Mouse (Mus musculus) A20 (cell line): ENCODE measurements at regions not wholly inside any gene's neighbourhood (a gene's known extent, or its start where the extent isn't known, plus 50 kb on each side); places are given as distances from the start of the nearest gene placed in this dataset.

Source experiments
- DNase-seq: peaks from one replicate; pipeline ENCODE4 v3.0.0-alpha.2; 2011; ENCODE audit warnings: low read depth, low spot score

DNA sequence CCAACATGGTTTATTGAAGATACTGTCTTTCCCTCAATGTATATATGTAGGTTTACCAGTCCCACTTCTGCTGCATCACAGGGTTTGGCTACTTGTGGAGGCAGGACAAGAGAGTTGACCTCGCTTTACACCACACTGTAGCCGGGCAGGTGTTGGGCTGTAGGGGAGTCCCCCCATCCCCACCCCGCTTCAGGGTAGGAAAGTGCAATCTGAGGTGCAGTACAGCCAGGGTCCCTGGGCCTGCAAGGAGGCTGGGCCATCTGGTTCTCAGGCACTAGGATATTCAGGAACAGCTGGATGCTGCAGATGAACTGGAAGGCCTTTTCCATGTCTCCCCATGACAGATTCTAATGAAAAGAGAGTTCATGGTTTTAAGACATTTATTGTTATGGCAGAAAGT lies 142.0 kb downstream of the Sis start:
- no peak for DNase-seq

DNA sequence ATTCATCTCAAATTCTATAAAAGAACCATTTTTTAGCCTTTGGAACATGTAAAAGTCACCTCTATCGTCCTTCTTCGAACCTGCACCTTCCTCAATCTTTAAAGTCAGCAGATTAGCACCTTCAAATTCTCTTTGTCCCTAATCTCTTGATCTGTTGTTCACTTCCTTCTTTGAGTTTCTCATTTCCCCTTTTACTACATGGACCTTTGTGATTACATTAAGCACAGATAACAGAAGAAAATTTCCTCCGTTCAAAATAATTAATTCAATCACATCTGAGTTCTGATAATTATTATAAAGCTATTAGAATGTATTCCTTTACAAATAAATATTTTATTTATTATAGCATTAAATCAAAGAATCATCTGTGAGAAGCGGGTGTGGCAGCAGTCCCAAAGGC lies 144.5 kb downstream of the Sis start:
- peak; percentile 71 for DNase-seq

DNA sequence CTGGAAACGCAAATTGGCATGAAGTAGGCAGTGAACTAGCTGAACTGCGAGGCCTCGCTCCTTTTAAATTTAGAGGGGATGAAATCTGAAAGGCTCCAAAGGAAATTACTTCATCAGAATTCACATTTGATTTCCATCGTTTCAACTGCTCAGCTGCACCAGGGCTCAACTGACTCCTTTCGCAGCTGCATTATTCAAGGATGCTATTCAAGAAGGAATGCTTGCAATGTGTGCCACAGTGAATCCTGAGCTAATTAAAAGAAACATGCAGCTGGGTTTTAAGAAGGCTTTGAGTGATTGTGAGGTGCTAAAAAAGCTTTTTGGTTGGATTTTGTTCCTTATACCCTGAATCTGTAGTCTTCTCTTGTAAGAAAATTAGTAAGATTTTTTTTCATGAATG lies 177.1 kb downstream of the Sis start:
- DNase-seq = no peak
